Comparison of ENCODE assay signal across 10 mouse cellular contexts in genomic region chr7:4806716-4807115, GRCm38 (mm10). TPM values are rescaled to one million over a fixed set of nuclear protein-coding genes. Genes with fewer than 3 reads are reported as not detected.
DNase-seq lines count a peak whose midpoint lies in the region; ATAC-seq lines count a peak whose summit lies in the region.
"Had no signal": no experiment of that assay in that cellular context is flagged by ENCODE, and none has a peak within 500 bp of the region (broad histone marks: within the 10 kb centered on the region; RNA-seq: fewer than 3 reads in every experiment).

No protein-coding gene starts in this region.

- 0 out of 2 replicates have a peak overlapping the region, but pooled peaks have one; percentile 2 for H3K4me3 ChIP-seq in liver, embryonic 13.5 days (replicated peaks)
- H3K4me3 ChIP-seq in stomach, embryonic 14.5 days (ENCODE audit: low read depth, low read length) = no peak overlapping the region
- H3K4me3 ChIP-seq: erythroblast, embryonic 14.5 days; limb, embryonic 13.5 days had no signal

- WGBS in liver, embryonic 13.5 days (ENCODE audit: insufficient replicate concordance) = 39% methylated on average over 7 of the region's 7 CpGs
- WGBS in stomach, embryonic 14.5 days = 82% methylated on average over 7 of the region's 7 CpGs

- DNase-seq in adrenal gland, adult 2 months = peak; percentile 20
- no peak for DNase-seq in adrenal gland, adult 18-20 months (ENCODE audit: low spot score in 2 of 2)
- peak; percentile 47 for DNase-seq in kidney, postnatal 10 days
- no peak for DNase-seq in kidney, adult 11 months
- peak; percentile 70 for DNase-seq in liver, embryonic 13.5 days
- DNase-seq in urinary bladder, postnatal 36 days (ENCODE audit: low spot score in 2 of 2) = no peak

- peaks cover 50% of the 10 kb centered on the region for H3K4me1 ChIP-seq in liver, embryonic 13.5 days (replicated peaks)
- H3K4me1 ChIP-seq in stomach, embryonic 14.5 days (ENCODE audit: control insufficient read depth, insufficient read depth, low read length) = peaks cover 11% of the 10 kb centered on the region; the same call in 1 of the 2 replicates

- peaks cover 84% of the 10 kb centered on the region for H3K36me3 ChIP-seq in liver, embryonic 13.5 days
- peaks cover 48% of the 10 kb centered on the region for H3K36me3 ChIP-seq in stomach, embryonic 14.5 days (ENCODE audit: control insufficient read depth, insufficient read depth, low read length)

- H3K27ac ChIP-seq in liver, embryonic 13.5 days = peak overlapping the region; percentile 86
- no peak overlapping the region for H3K27ac ChIP-seq in stomach, embryonic 14.5 days (ENCODE audit: low read length)
- H3K27ac ChIP-seq: limb, embryonic 13.5 days had no signal

- peak overlapping the region; percentile 31 for H3K4me2 ChIP-seq in liver, embryonic 13.5 days
- no peak overlapping the region for H3K4me2 ChIP-seq in stomach, embryonic 14.5 days (replicated peaks; ENCODE audit: low read depth, low read length)
- H3K4me2 ChIP-seq: limb, embryonic 13.5 days had no signal

- peak overlapping the region; percentile 7; the same call in 1 of the 2 replicates for H3K9ac ChIP-seq in liver, embryonic 13.5 days
- H3K9ac ChIP-seq in stomach, embryonic 14.5 days (replicated peaks; ENCODE audit: low read depth, low read length) = no peak overlapping the region
- H3K9ac ChIP-seq: limb, embryonic 13.5 days had no signal

- no peaks in the 10 kb centered on the region for H3K27me3 ChIP-seq in liver, embryonic 13.5 days
- H3K27me3 ChIP-seq in stomach, embryonic 14.5 days (ENCODE audit: control insufficient read depth, insufficient read depth, low read length) = no peaks in the 10 kb centered on the region
- H3K27me3 ChIP-seq: limb, embryonic 13.5 days had no signal

- H3K9me3 ChIP-seq in liver, embryonic 13.5 days (replicated peaks) = no peaks in the 10 kb centered on the region
- no peaks in the 10 kb centered on the region for H3K9me3 ChIP-seq in stomach, embryonic 14.5 days (ENCODE audit: control insufficient read depth, low read depth, low read length)
- H3K9me3 ChIP-seq: limb, embryonic 13.5 days had no signal

- peak; percentile 85 for ATAC-seq in common myeloid progenitor, adult 5-6 weeks (replicated peaks; ENCODE audit: low read depth, poor library complexity, severe bottlenecking)
- ATAC-seq in liver, embryonic 13.5 days (ENCODE audit: low read depth) = peak; percentile 85
- 0 out of 2 replicates have a peak, but pooled peaks have one; percentile 33 for ATAC-seq in stomach, embryonic 14.5 days (ENCODE audit: insufficient number of reproducible peaks, insufficient read depth, low FRiP score, low read depth)

RNA-seq across cellular contexts. Expression of gene Ube2s, which starts 5.7 kb away (rescaled TPM):
- total RNA-seq in adrenal gland, adult 2 months (2021) = 100 to 1,000 TPM in 1 of 2 experiments, 10 to 100 TPM in 1; 98.1 to 140 TPM
- 148 and 156 TPM in 2 replicates for polyA plus RNA-seq in adrenal gland, adult 2 months (2012; rRNA removed)
- 100 to 1,000 TPM; 119 to 128 TPM for total RNA-seq in adrenal gland, adult 18-20 months (2021)
- 190 and 203 TPM in 2 replicates for total RNA-seq in common myeloid progenitor, adult 5-6 weeks (2017)
- polyA plus RNA-seq in liver, embryonic 13.5 days (2015; fragmentation: Nextera tagmentation; extraction: Ambion mirVana) = 282 and 292 TPM in 2 replicates
- 318 and 349 TPM in 2 replicates for polyA plus RNA-seq in stomach, embryonic 14.5 days (2014; fragmentation: Nextera tagmentation; extraction: Ambion mirVana)

RNA-seq across cellular contexts. Expression of gene Rpl28, which starts 14.0 kb away (rescaled TPM):
- total RNA-seq in adrenal gland, adult 2 months (2021) = 1,000 to 10,000 TPM in 1 of 2 experiments, 100 to 1,000 TPM in 1; 958 to 1,234 TPM
- polyA plus RNA-seq in adrenal gland, adult 2 months (2012; rRNA removed) = 237 and 255 TPM in 2 replicates
- 100 to 1,000 TPM; 849 to 923 TPM for total RNA-seq in adrenal gland, adult 18-20 months (2021)
- 690 and 777 TPM in 2 replicates for total RNA-seq in common myeloid progenitor, adult 5-6 weeks (2017)
- polyA plus RNA-seq in liver, embryonic 13.5 days (2015; fragmentation: Nextera tagmentation; extraction: Ambion mirVana) = 242 and 279 TPM in 2 replicates
- polyA plus RNA-seq in stomach, embryonic 14.5 days (2014; fragmentation: Nextera tagmentation; extraction: Ambion mirVana) = 301 and 312 TPM in 2 replicates

RNA-seq across cellular contexts. Expression of gene Tmem238, which starts 17.3 kb away (rescaled TPM):
- total RNA-seq in adrenal gland, adult 2 months (2021) = 10 to 100 TPM; 10.2 to 10.8 TPM
- 144 and 180 TPM in 2 replicates for polyA plus RNA-seq in adrenal gland, adult 2 months (2012; rRNA removed)
- 10 to 100 TPM in 1 of 2 experiments, 1 to 10 TPM in 1; 6.5 to 12.1 TPM for total RNA-seq in adrenal gland, adult 18-20 months (2021)
- 7.0 and 8.4 TPM in 2 replicates for total RNA-seq in common myeloid progenitor, adult 5-6 weeks (2017)
- polyA plus RNA-seq in liver, embryonic 13.5 days (2015; fragmentation: Nextera tagmentation; extraction: Ambion mirVana) = 13.7 and 14.6 TPM in 2 replicates
- 8.7 and 10.6 TPM in 2 replicates for polyA plus RNA-seq in stomach, embryonic 14.5 days (2014; fragmentation: Nextera tagmentation; extraction: Ambion mirVana)

RNA-seq across cellular contexts. Expression of gene Tmem190, which starts 24.0 kb away (rescaled TPM):
- total RNA-seq in adrenal gland, adult 2 months (2021) = not detected
- not detected in 2 replicates for polyA plus RNA-seq in adrenal gland, adult 2 months (2012; rRNA removed)
- not detected for total RNA-seq in adrenal gland, adult 18-20 months (2021)
- not detected in 2 replicates for total RNA-seq in common myeloid progenitor, adult 5-6 weeks (2017)
- 0.44 TPM in 1 of 2 replicates, not detected in the other for polyA plus RNA-seq in liver, embryonic 13.5 days (2015; fragmentation: Nextera tagmentation; extraction: Ambion mirVana)
- polyA plus RNA-seq in stomach, embryonic 14.5 days (2014; fragmentation: Nextera tagmentation; extraction: Ambion mirVana) = 0.55 TPM in 1 of 2 replicates, not detected in the other
- polyA plus RNA-seq: erythroblast, embryonic 14.5 days; limb, embryonic 13.5 days had no signal

RNA-seq across cellular contexts. Expression of gene Il11, which starts 24.1 kb away (rescaled TPM):
- total RNA-seq in adrenal gland, adult 2 months (2021) = under 1 TPM in 1 of 2 experiments, not detected in 1; 0.48 TPM
- polyA plus RNA-seq in adrenal gland, adult 2 months (2012; rRNA removed) = 0.54 and 0.71 TPM in 2 replicates
- under 1 TPM; 0.17 to 0.51 TPM for total RNA-seq in adrenal gland, adult 18-20 months (2021)
- total RNA-seq in common myeloid progenitor, adult 5-6 weeks (2017) = 0.59 TPM in 1 of 2 replicates, not detected in the other
- polyA plus RNA-seq in liver, embryonic 13.5 days (2015; fragmentation: Nextera tagmentation; extraction: Ambion mirVana) = 0.05 TPM in 1 of 2 replicates, not detected in the other
- 0.17 and 0.27 TPM in 2 replicates for polyA plus RNA-seq in stomach, embryonic 14.5 days (2014; fragmentation: Nextera tagmentation; extraction: Ambion mirVana)
- polyA plus RNA-seq: erythroblast, embryonic 14.5 days had no signal

Comparison
In these comparisons a context has a peak if more than half of its experiments do, and no peak if none do; other contexts are left out.
1. DNase-seq: peak in adrenal gland, adult 2 months (single experiment), kidney, postnatal 10 days (single experiment) and liver, embryonic 13.5 days (single experiment); none in adrenal gland, adult 18-20 months (0 of 2), kidney, adult 11 months (single experiment) and urinary bladder, postnatal 36 days (0 of 2).
2. ATAC-seq: peak in every context shown above with its lines; median percentile 85 in common myeloid progenitor, adult 5-6 weeks; 85 in liver, embryonic 13.5 days; 33 in stomach, embryonic 14.5 days.